Mouse (Mus musculus) ES-Bruce4 (cell line): ENCODE results near the gene Ntf5.

Experiments used
- CTCF ChIP-seq: IDR thresholded peaks from one replicate; pipeline ENCODE4 v1.8.1; 2011; ENCODE audit warnings: low read depth, low read length
- POLR2A ChIP-seq: IDR thresholded peaks from one replicate; pipeline ENCODE4 v1.8.1; 2011; ENCODE audit warnings: low read length; ENCODE audit not compliant: insufficient read depth

DNA sequence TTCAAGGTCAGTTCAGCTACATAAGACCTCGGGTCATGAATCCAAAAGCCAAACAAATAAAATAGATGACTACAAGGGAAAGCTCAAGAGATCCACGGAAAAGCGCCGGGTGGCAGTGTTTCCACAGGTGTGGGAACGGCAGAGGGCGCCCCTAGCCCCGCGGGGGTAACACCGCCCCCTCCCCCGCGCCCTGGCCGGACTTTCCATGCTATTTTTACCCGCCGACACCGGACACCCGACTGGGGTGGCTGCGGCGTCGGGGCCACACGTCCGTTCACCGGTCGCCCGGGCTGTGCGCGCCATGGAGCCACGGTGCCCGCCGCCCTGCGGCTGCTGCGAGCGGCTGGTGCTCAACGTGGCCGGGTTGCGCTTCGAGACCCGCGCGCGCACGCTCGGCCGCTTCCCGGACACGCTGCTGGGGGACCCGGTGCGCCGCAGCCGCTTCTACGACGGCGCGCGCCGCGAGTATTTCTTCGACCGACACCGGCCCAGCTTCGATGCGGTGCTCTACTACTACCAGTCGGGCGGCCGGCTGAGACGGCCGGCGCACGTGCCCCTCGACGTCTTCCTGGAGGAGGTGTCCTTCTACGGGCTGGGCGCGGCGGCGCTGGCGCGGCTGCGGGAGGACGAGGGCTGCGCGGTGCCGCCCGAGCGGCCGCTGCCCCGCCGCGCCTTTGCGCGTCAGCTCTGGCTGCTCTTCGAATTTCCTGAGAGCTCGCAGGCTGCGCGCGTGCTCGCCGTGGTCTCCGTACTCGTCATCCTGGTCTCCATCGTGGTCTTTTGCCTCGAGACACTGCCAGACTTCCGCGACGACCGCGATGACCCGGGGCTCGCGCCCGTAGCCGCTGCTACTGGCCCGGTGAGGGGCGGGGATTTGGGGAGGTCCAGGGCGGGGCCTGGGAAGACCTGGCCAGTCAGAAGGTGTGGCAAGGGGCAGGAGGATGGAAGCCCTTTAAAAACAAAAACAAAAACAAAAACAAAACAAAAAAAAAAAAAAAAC is 7.0 kb upstream of the Ntf5 start:
- TF ChIP-seq POLR2A (peak; percentile 16), CTCF (peak; percentile 39)
